ENCODE assay signal across 10 mouse cellular contexts in the genomic region with DNA sequence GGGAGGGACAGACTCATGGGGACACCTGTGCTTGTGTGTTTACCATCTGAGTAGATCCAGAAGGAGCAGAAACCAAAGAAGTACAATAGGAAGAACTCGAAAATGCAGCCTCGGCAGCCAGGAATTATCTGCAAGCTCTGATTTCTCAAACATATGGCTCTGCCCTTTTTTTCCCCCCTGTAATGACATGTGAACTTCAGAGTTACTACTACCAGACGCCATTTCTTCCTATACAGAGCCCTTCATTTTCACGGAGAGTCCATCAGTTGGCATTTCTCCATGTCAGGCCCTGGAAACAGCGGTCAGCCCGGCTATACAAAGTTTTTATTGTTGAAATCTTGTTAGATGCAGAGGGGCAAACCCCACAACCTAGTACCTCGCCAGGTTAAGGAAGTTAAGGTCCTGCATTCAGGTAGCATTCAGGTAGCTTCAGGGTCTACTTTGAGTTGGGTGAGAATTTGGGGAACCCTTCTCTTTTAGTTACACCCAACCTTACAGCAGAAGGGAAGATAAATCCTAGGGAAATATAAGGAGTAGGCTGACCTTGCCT. TPM values are rescaled to one million over a fixed set of nuclear protein-coding genes. Genes with fewer than 3 reads are reported as not detected.
A peak's percentile ranks its signal among the peaks of the same experiment; 100 is the strongest.
DNase-seq lines count a peak whose midpoint lies in the region; ATAC-seq and TF ChIP-seq lines count a peak whose summit lies in the region.
"Had no signal": no experiment of that assay in that cellular context is flagged by ENCODE, and none has a peak within 500 bp of the region (broad histone marks: within the 10 kb centered on the region; RNA-seq: fewer than 3 reads in every experiment).

No protein-coding gene starts in this region.

- no peak for TF ChIP-seq CTCF in intestine, postnatal 0 days (IDR thresholded peaks at IDR 0.05; ENCODE audit: low read depth)

- no peaks in the 10 kb centered on the region for H3K36me3 ChIP-seq in liver, embryonic 15.5 days (replicated peaks)
- H3K36me3 ChIP-seq in liver, embryonic 12.5 days, result no peaks in the 10 kb centered on the region
- H3K36me3 ChIP-seq in forebrain, embryonic 14.5 days (ENCODE audit: control insufficient read depth, insufficient read depth, low read length), result no peaks in the 10 kb centered on the region
- no peaks in the 10 kb centered on the region for H3K36me3 ChIP-seq in intestine, postnatal 0 days (ENCODE audit: control insufficient read depth, insufficient read depth)
- no peaks in the 10 kb centered on the region for H3K36me3 ChIP-seq in neural tube, embryonic 14.5 days (ENCODE audit: control insufficient read depth, insufficient read depth, low read length)
- H3K36me3 ChIP-seq: G1E had no signal

- no peak overlapping the region for H3K9ac ChIP-seq in liver, embryonic 15.5 days
- H3K9ac ChIP-seq in liver, embryonic 12.5 days, result no peak overlapping the region
- H3K9ac ChIP-seq in forebrain, embryonic 14.5 days (ENCODE audit: low read length), result no peak overlapping the region
- no peak overlapping the region for H3K9ac ChIP-seq in intestine, postnatal 0 days (ENCODE audit: low read depth, low read length)
- peak overlapping the region; percentile 95; the same call in 1 of the 2 replicates for H3K9ac ChIP-seq in neural tube, embryonic 14.5 days (replicated peaks; ENCODE audit: low read depth, low read length)

- H3K27me3 ChIP-seq in liver, embryonic 15.5 days, result peaks cover 100% of the 10 kb centered on the region
- peaks cover 100% of the 10 kb centered on the region for H3K27me3 ChIP-seq in liver, embryonic 12.5 days (replicated peaks)
- H3K27me3 ChIP-seq in forebrain, embryonic 14.5 days (replicated peaks; ENCODE audit: control insufficient read depth, insufficient read depth, low read length), result peaks cover 52% of the 10 kb centered on the region
- peaks cover 72% of the 10 kb centered on the region for H3K27me3 ChIP-seq in intestine, postnatal 0 days (replicated peaks; ENCODE audit: control insufficient read depth, insufficient read depth, low read length)
- H3K27me3 ChIP-seq in neural tube, embryonic 14.5 days (ENCODE audit: control insufficient read depth, insufficient read depth, low read length), result 0 out of 2 replicates have a peak, but pooled peaks cover 6% of the 10 kb centered on the region

- no peak overlapping the region for H3K4me3 ChIP-seq in liver, embryonic 15.5 days (replicated peaks)
- no peak overlapping the region for H3K4me3 ChIP-seq in liver, embryonic 12.5 days
- H3K4me3 ChIP-seq in forebrain, embryonic 14.5 days (ENCODE audit: low read depth, low read length), result peak overlapping the region; percentile 80; the same call in 1 of the 2 replicates
- peak overlapping the region; percentile 64 for H3K4me3 ChIP-seq in intestine, postnatal 0 days (ENCODE audit: low read depth, low read length)
- peak overlapping the region; percentile 81 for H3K4me3 ChIP-seq in neural tube, embryonic 14.5 days (ENCODE audit: low read depth, low read length)

- no peak for DNase-seq in forebrain, embryonic 14.5 days (ENCODE audit: low spot score)
- DNase-seq in cerebellum, postnatal 25 days, result no peak
- DNase-seq in urinary bladder, postnatal 14 days (ENCODE audit: low spot score), result no peak
- no peak for DNase-seq in right cerebral cortex, postnatal 10 days (ENCODE audit: low spot score in 2 of 2)
- DNase-seq: adrenal gland, postnatal 10 days had no signal

- no peaks in the 10 kb centered on the region for H3K9me3 ChIP-seq in liver, embryonic 15.5 days (replicated peaks)
- H3K9me3 ChIP-seq in liver, embryonic 12.5 days (replicated peaks), result no peaks in the 10 kb centered on the region
- no peaks in the 10 kb centered on the region for H3K9me3 ChIP-seq in forebrain, embryonic 14.5 days (replicated peaks; ENCODE audit: control insufficient read depth, low read length)
- H3K9me3 ChIP-seq in intestine, postnatal 0 days (ENCODE audit: control insufficient read depth), result no peaks in the 10 kb centered on the region
- no peaks in the 10 kb centered on the region for H3K9me3 ChIP-seq in neural tube, embryonic 14.5 days (ENCODE audit: control insufficient read depth, low read length)

- WGBS in liver, embryonic 15.5 days (ENCODE audit: insufficient replicate concordance), result 13% methylated on average over 7 of the region's 7 CpGs
- 12% methylated on average over 7 of the region's 7 CpGs for WGBS in liver, embryonic 12.5 days (ENCODE audit: insufficient replicate concordance)
- WGBS in forebrain, embryonic 14.5 days, result 17% methylated on average over 7 of the region's 7 CpGs
- WGBS in intestine, postnatal 0 days, result 29% methylated on average over 7 of the region's 7 CpGs
- 13% methylated on average over 7 of the region's 7 CpGs for WGBS in neural tube, embryonic 14.5 days

- no peak overlapping the region for H3K27ac ChIP-seq in liver, embryonic 15.5 days (replicated peaks)
- H3K27ac ChIP-seq in liver, embryonic 12.5 days, result no peak overlapping the region
- no peak overlapping the region for H3K27ac ChIP-seq in forebrain, embryonic 14.5 days (ENCODE audit: low read depth, low read length)
- H3K27ac ChIP-seq in intestine, postnatal 0 days (ENCODE audit: low read depth, low read length), result no peak overlapping the region
- H3K27ac ChIP-seq in neural tube, embryonic 14.5 days (ENCODE audit: low read depth, low read length), result peak overlapping the region; percentile 97

- 0 out of 2 replicates have a peak overlapping the region, but pooled peaks have one; percentile 69 for H3K4me2 ChIP-seq in liver, embryonic 15.5 days
- no peak overlapping the region for H3K4me2 ChIP-seq in liver, embryonic 12.5 days
- H3K4me2 ChIP-seq in forebrain, embryonic 14.5 days (ENCODE audit: low read length), result peak overlapping the region; percentile 95
- peak overlapping the region; percentile 96 for H3K4me2 ChIP-seq in intestine, postnatal 0 days (replicated peaks; ENCODE audit: low read depth)
- peak overlapping the region; percentile 92 for H3K4me2 ChIP-seq in neural tube, embryonic 14.5 days (ENCODE audit: low read depth, low read length)

- H3K4me1 ChIP-seq in liver, embryonic 15.5 days (replicated peaks), result peaks cover 11% of the 10 kb centered on the region
- peaks cover 12% of the 10 kb centered on the region; the same call in 1 of the 2 replicates for H3K4me1 ChIP-seq in liver, embryonic 12.5 days
- peaks cover 6% of the 10 kb centered on the region for H3K4me1 ChIP-seq in forebrain, embryonic 14.5 days (ENCODE audit: control insufficient read depth, insufficient read depth, low read length)
- no peaks in the 10 kb centered on the region for H3K4me1 ChIP-seq in intestine, postnatal 0 days (replicated peaks; ENCODE audit: control insufficient read depth, insufficient read depth, low read length)
- peaks cover 32% of the 10 kb centered on the region for H3K4me1 ChIP-seq in neural tube, embryonic 14.5 days (ENCODE audit: control insufficient read depth, insufficient read depth, low read length)

- no peak for ATAC-seq in liver, embryonic 15.5 days (ENCODE audit: insufficient read depth)
- no peak for ATAC-seq in liver, embryonic 12.5 days
- no peak for ATAC-seq in forebrain, embryonic 14.5 days
- ATAC-seq in intestine, postnatal 0 days, result no peak
- ATAC-seq in neural tube, embryonic 14.5 days (ENCODE audit: low read depth), result no peak

RNA-seq across cellular contexts. Expression of gene Tshz3, which starts 3.2 kb away (rescaled TPM):
- polyA plus RNA-seq in liver, embryonic 15.5 days (2015; fragmentation: Nextera tagmentation; extraction: Ambion mirVana), result 0.51 and 0.61 TPM in 2 replicates
- polyA plus RNA-seq in liver, embryonic 12.5 days (2016; fragmentation: Nextera tagmentation; extraction: Ambion mirVana), result 1.2 and 1.5 TPM in 2 replicates
- 10.3 and 13.7 TPM in 2 replicates for polyA plus RNA-seq in forebrain, embryonic 14.5 days (2014; fragmentation: Nextera tagmentation; extraction: Ambion mirVana)
- polyA plus RNA-seq in intestine, postnatal 0 days (2015; fragmentation: Nextera tagmentation; extraction: Ambion mirVana), result 2.2 and 3.4 TPM in 2 replicates
- polyA plus RNA-seq in neural tube, embryonic 14.5 days (2014; fragmentation: Nextera tagmentation; extraction: Ambion mirVana), result 87.2 and 104 TPM in 2 replicates
- polyA plus RNA-seq: G1E had no signal

Comparison
In these comparisons a context has a peak if more than half of its experiments do, and no peak if none do; other contexts are left out.
1. H3K4me3 ChIP-seq: peak in forebrain, embryonic 14.5 days (single experiment), intestine, postnatal 0 days (single experiment) and neural tube, embryonic 14.5 days (single experiment); none in liver, embryonic 15.5 days (single experiment) and liver, embryonic 12.5 days (single experiment).